ENCODE assay signal across 8 mouse cellular contexts in genomic region chr3:58690619-58691373, GRCm38 (mm10). TPM values are rescaled to one million over a fixed set of nuclear protein-coding genes. Genes with fewer than 3 reads are reported as not detected.
DNase-seq lines count a peak whose midpoint lies in the region; ATAC-seq lines count a peak whose summit lies in the region.

No protein-coding gene starts in this region.

- intact Hi-C loops in gastrocnemius, postnatal 36 days (cut with DNase I), result loop anchor here (5.0 to 10.0 kb wide), 2 partner anchors 33 to 176 kb away; no protein-coding TSS in a partner anchor
- intact Hi-C loops in left cerebral cortex, postnatal 36 days (cut with DNase I), result loop anchor here (10.0 kb wide), 1 partner anchor 116 kb away; the partner anchor contains the start of gene Selenot

- peak overlapping the region; percentile 90 for H3K27ac ChIP-seq in intestine, embryonic 16.5 days (ENCODE audit: low read length)

- no peaks in the 10 kb centered on the region for H3K9me3 ChIP-seq in intestine, embryonic 16.5 days (ENCODE audit: control insufficient read depth, low read length)

- DNase-seq in adrenal gland, adult 8-10 months, result peak; percentile 59
- peak; percentile 47 for DNase-seq in embryo, embryonic 11.5 days (ENCODE audit: low read depth, low spot score)
- peak; percentile 48 to 58 for DNase-seq in gastrocnemius, postnatal 36 days
- peak; percentile 65 to 67 for DNase-seq in left cerebral cortex, postnatal 36 days (ENCODE audit: low spot score in 2 of 2)
- peak; percentile 63 for DNase-seq in mesoderm, embryonic 11.5 days (ENCODE audit: low read depth, low spot score)
- peak; percentile 69 for DNase-seq in right cerebral cortex, postnatal 25 days
- peak; percentile 78 for DNase-seq in yolk sac, embryonic 10.5 days (ENCODE audit: low spot score)

- H3K4me3 ChIP-seq in intestine, embryonic 16.5 days (ENCODE audit: low read length), result peak overlapping the region; percentile 87

- H3K9ac ChIP-seq in intestine, embryonic 16.5 days (ENCODE audit: low read depth, low read length), result peak overlapping the region; percentile 92

- peaks cover 15% of the 10 kb centered on the region for H3K4me1 ChIP-seq in intestine, embryonic 16.5 days (ENCODE audit: control insufficient read depth, insufficient read depth, low read length)

- peak overlapping the region; percentile 91 for H3K4me2 ChIP-seq in intestine, embryonic 16.5 days (ENCODE audit: low read depth, low read length)

- WGBS in intestine, embryonic 16.5 days, result 0% methylated on average over 24 of the region's 24 CpGs

- no peaks in the 10 kb centered on the region for H3K27me3 ChIP-seq in intestine, embryonic 16.5 days (replicated peaks; ENCODE audit: control insufficient read depth, insufficient read depth, low read length)

- ATAC-seq in intestine, embryonic 16.5 days, result peak; percentile 25

- no peaks in the 10 kb centered on the region for H3K36me3 ChIP-seq in intestine, embryonic 16.5 days (ENCODE audit: control insufficient read depth, insufficient read depth, low read length)

RNA-seq across cellular contexts. Expression of gene Siah2, which starts 1.4 kb away (rescaled TPM):
- total RNA-seq in adrenal gland, adult 8-10 months (2022), result 10 to 100 TPM; 14.2 to 23.9 (median 15.3) TPM
- total RNA-seq in gastrocnemius, postnatal 36 days (2021), result 1 to 10 TPM; 8.4 to 9.1 TPM
- polyA plus RNA-seq in intestine, embryonic 16.5 days (2015; fragmentation: Nextera tagmentation; extraction: Ambion mirVana), result 1.9 and 3.9 TPM in 2 replicates
- total RNA-seq in left cerebral cortex, postnatal 36 days (2021), result 10 to 100 TPM; 16.5 to 22.6 TPM

RNA-seq across cellular contexts. Expression of gene Erich6, which starts 53.8 kb away (rescaled TPM):
- under 1 TPM in 3 of 4 experiments, not detected in 1; 0.13 to 0.31 (median 0.25) TPM for total RNA-seq in adrenal gland, adult 8-10 months (2022)
- total RNA-seq in gastrocnemius, postnatal 36 days (2021), result not detected
- polyA plus RNA-seq in intestine, embryonic 16.5 days (2015; fragmentation: Nextera tagmentation; extraction: Ambion mirVana), result not detected in 2 replicates
- 1 to 10 TPM in 1 of 2 experiments, under 1 TPM in 1; 0.89 to 1.9 TPM for total RNA-seq in left cerebral cortex, postnatal 36 days (2021)

Comparison
In these comparisons a context has a peak if more than half of its experiments do, and no peak if none do; other contexts are left out.
1. Peak in every context shown above with its lines: DNase-seq, ATAC-seq, H3K4me3 ChIP-seq and H3K27ac ChIP-seq.